Mouse (Mus musculus): ENCODE results near the gene Ptcd2. TPM values are rescaled to one million over a fixed set of nuclear protein-coding genes. Genes with fewer than 3 reads are reported as not detected.
"Not testable (repeated sequence)": the region's sequence is repeated elsewhere in the genome, so short reads cannot be mapped to it uniquely, and the experiment has no call there.

Ptcd2 gene
- polyA plus RNA-seq, 1 experiment from 2014 or later, result 44.1 TPM

DNA sequence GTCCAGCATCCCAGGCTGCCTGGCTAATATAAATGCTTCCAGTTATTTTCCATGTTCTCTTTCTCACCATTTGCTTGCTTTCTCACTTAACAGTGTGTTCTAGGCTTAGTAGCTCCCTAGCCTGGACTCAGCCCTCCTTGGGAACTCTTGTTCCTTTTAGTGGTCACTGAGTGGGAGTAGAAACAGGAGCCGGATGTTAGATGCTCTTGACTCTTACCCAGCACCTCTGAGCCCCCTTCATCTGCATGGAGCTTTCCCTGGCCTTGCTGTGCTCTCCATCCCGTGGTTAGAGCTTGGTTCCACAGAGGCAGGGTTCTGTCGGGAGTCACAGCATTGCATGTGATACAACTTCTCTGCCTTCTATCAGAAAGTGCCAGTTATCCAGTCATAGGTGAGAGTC, 7.1 kb upstream of the Ptcd2 start:
- DNase-seq (ENCODE audit: low spot score), result no peak
- no peaks in the 10 kb centered on the region for H3K27me3 ChIP-seq (replicated peaks; ENCODE audit: control insufficient read depth, insufficient read depth, low read length)
- H3K36me3 ChIP-seq (ENCODE audit: control insufficient read depth, insufficient read depth, low read length), result peaks cover 26% of the 10 kb centered on the region
- ATAC-seq (ENCODE audit: low read depth), result no peak
- WGBS, result 84% methylated on average over 3 of the region's 3 CpGs
- peaks cover 3% of the 10 kb centered on the region; the same call in 1 of the 2 replicates for H3K4me1 ChIP-seq (ENCODE audit: control insufficient read depth, insufficient read depth, low read length)
- no peaks in the 10 kb centered on the region for H3K9me3 ChIP-seq (ENCODE audit: control insufficient read depth, low read length)
- H3K4me2 ChIP-seq (ENCODE audit: low read depth, low read length), result no peak overlapping the region
- H3K27ac ChIP-seq (replicated peaks; ENCODE audit: low read depth, low read length), result no peak overlapping the region
- H3K4me3 ChIP-seq (ENCODE audit: low read depth, low read length), result no peak overlapping the region
- no peak overlapping the region for H3K9ac ChIP-seq (ENCODE audit: low read depth, low read length)

DNA sequence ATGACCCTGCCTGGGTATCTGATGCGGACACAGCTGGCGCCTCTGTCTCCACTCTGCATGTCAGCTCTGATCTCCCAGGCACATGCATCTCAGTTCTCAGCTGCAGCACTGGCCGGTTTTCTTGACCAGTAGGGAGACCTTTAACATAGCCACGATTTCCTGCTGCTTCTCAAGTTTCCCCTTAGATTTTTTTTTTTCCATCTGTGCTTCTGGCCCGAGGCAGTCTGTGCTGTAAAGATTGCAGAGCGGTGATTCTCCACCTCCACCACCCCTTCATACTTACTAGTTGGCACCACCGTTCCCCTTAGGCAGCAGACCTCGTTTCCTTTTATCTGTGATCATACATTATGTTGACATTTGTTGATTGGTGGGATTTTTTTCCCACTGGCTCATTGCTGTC, 6.7 kb upstream of the Ptcd2 start:
- H3K27me3 ChIP-seq (replicated peaks; ENCODE audit: control insufficient read depth, insufficient read depth, low read length), result no peaks in the 10 kb centered on the region
- DNase-seq (ENCODE audit: low spot score) (no peak), ATAC-seq (ENCODE audit: low read depth) (no peak)
- H3K36me3 ChIP-seq (ENCODE audit: control insufficient read depth, insufficient read depth, low read length), result peaks cover 29% of the 10 kb centered on the region
- H3K4me1 ChIP-seq (ENCODE audit: control insufficient read depth, insufficient read depth, low read length), result peaks cover 3% of the 10 kb centered on the region; the same call in 1 of the 2 replicates
- H3K9me3 ChIP-seq (ENCODE audit: control insufficient read depth, low read length), result no peaks in the 10 kb centered on the region
- 46% methylated on average over 8 of the region's 8 CpGs for WGBS
- H3K9ac ChIP-seq (ENCODE audit: low read depth, low read length), result no peak overlapping the region
- H3K4me2 ChIP-seq (ENCODE audit: low read depth, low read length), result no peak overlapping the region
- H3K4me3 ChIP-seq (ENCODE audit: low read depth, low read length), result no peak overlapping the region
- H3K27ac ChIP-seq (replicated peaks; ENCODE audit: low read depth, low read length), result no peak overlapping the region

- no peaks in the 10 kb centered on the region for H3K27me3 ChIP-seq (replicated peaks; ENCODE audit: control insufficient read depth, insufficient read depth, low read length)
- no peak overlapping the region for H3K9ac ChIP-seq (ENCODE audit: low read depth, low read length)
- ATAC-seq (ENCODE audit: low read depth) (no peak), DNase-seq (ENCODE audit: low spot score) (no peak)
- H3K4me1 ChIP-seq (ENCODE audit: control insufficient read depth, insufficient read depth, low read length), result peaks cover 5% of the 10 kb centered on the region; the same call in 1 of the 2 replicates
- H3K9me3 ChIP-seq (ENCODE audit: control insufficient read depth, low read length), result no peaks in the 10 kb centered on the region
- 87% methylated on average over 6 of the region's 6 CpGs for WGBS
- H3K27ac ChIP-seq (replicated peaks; ENCODE audit: low read depth, low read length), result no peak overlapping the region
- peaks cover 29% of the 10 kb centered on the region for H3K36me3 ChIP-seq (ENCODE audit: control insufficient read depth, insufficient read depth, low read length)
- H3K4me2 ChIP-seq (ENCODE audit: low read depth, low read length), result no peak overlapping the region
- H3K4me3 ChIP-seq (ENCODE audit: low read depth, low read length), result no peak overlapping the region
These were observed 5.5 kb upstream of the Ptcd2 start for GRCm38 (mm10) chr13:99350009-99350408.

DNA sequence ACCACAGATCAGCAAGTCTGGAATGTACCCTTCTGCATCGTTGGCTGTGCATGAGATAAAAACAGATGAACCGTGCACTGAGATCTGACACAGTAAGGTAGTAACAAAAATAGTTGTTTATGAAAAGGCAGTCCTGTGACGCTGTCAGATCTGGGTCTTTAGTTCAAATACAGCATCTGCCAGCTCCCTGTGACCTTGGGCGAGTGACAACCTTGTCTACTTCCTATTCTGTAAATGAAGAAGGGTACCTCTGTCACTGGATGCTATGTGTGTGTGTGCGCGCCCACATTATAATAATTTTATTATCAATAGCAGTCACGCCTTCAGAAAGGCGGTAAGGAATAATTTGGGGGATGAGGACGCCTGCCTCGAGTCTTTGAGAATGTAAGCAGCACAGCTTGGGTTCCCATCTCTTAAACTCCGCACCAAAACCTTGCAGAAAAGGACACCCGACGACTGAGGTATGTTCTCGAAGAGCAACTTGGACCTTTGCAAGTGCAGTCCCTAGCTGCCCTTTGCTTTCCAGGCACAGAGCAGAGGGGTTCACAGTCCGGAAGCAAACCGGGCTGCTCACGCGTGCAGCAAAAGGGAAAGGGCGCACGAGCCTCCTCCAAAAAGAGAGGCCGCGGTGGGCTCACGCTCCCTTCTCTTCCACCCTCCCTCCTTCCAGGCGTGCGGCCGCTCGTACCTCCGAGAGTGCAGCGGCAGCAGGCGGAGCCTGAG, 468 bp downstream of the Ptcd2 start:
- Histone ChIP-seq H3K4me3 (ENCODE audit: low read depth, low read length) (peak overlapping the region; percentile 88), H3K36me3 (ENCODE audit: control insufficient read depth, insufficient read depth, low read length) (peaks cover 48% of the 10 kb centered on the region), H3K4me2 (ENCODE audit: low read depth, low read length) (peak overlapping the region; percentile 81), H3K4me1 (ENCODE audit: control insufficient read depth, insufficient read depth, low read length) (peaks cover 9% of the 10 kb centered on the region), H3K9ac (ENCODE audit: low read depth, low read length) (peak overlapping the region; percentile 90), H3K27me3 (replicated peaks; ENCODE audit: control insufficient read depth, insufficient read depth, low read length) (no peaks in the 10 kb centered on the region), H3K9me3 (ENCODE audit: control insufficient read depth, low read length) (no peaks in the 10 kb centered on the region), H3K27ac (replicated peaks; ENCODE audit: low read depth, low read length) (peak overlapping the region; percentile 89)
- DNase-seq (ENCODE audit: low spot score) (no peak), ATAC-seq (ENCODE audit: low read depth) (no peak; the same call in 1 of the 2 replicates)
- 1% methylated on average over 27 of the region's 30 CpGs for WGBS

- DNase-seq (ENCODE audit: low spot score) (no peak), ATAC-seq (ENCODE audit: low read depth) (no peak)
- 94% methylated on average over 6 of the region's 6 CpGs for whole genome bisulfite sequencing
- Histone ChIP-seq H3K27ac (replicated peaks; ENCODE audit: low read depth, low read length) (no peak overlapping the region), H3K4me1 (ENCODE audit: control insufficient read depth, insufficient read depth, low read length) (peaks cover 9% of the 10 kb centered on the region), H3K4me2 (ENCODE audit: low read depth, low read length) (no peak overlapping the region), H3K36me3 (ENCODE audit: control insufficient read depth, insufficient read depth, low read length) (peaks cover 62% of the 10 kb centered on the region), H3K9me3 (ENCODE audit: control insufficient read depth, low read length) (no peaks in the 10 kb centered on the region), H3K9ac (ENCODE audit: low read depth, low read length) (no peak overlapping the region), H3K27me3 (replicated peaks; ENCODE audit: control insufficient read depth, insufficient read depth, low read length) (no peaks in the 10 kb centered on the region), H3K4me3 (ENCODE audit: low read depth, low read length) (no peak overlapping the region)
These were observed 3.0 kb downstream of the Ptcd2 start for GRCm38 (mm10) chr13:99341504-99341903.

- Histone ChIP-seq H3K27ac (replicated peaks; ENCODE audit: low read depth, low read length) (no peak overlapping the region), H3K9ac (ENCODE audit: low read depth, low read length) (no peak overlapping the region), H3K4me3 (ENCODE audit: low read depth, low read length) (no peak overlapping the region), H3K4me2 (ENCODE audit: low read depth, low read length) (no peak overlapping the region), H3K9me3 (ENCODE audit: control insufficient read depth, low read length) (no peaks in the 10 kb centered on the region), H3K4me1 (ENCODE audit: control insufficient read depth, insufficient read depth, low read length) (no peaks in the 10 kb centered on the region), H3K27me3 (replicated peaks; ENCODE audit: control insufficient read depth, insufficient read depth, low read length) (no peaks in the 10 kb centered on the region), H3K36me3 (ENCODE audit: control insufficient read depth, insufficient read depth, low read length) (peaks cover 86% of the 10 kb centered on the region)
- DNase-seq (ENCODE audit: low spot score) (no peak), ATAC-seq (ENCODE audit: low read depth) (no peak)
- 62% methylated on average over 6 of the region's 6 CpGs for WGBS
These were observed 7.0 kb downstream of the Ptcd2 start for GRCm38 (mm10) chr13:99337510-99337909.

GRCm38 (mm10) chr13:99331255-99331654, 13.2 kb downstream of the Ptcd2 start:
- Histone ChIP-seq H3K9me3 (ENCODE audit: control insufficient read depth, low read length) (no peaks in the 10 kb centered on the region), H3K9ac (ENCODE audit: low read depth, low read length) (no peak overlapping the region), H3K36me3 (ENCODE audit: control insufficient read depth, insufficient read depth, low read length) (peaks cover 87% of the 10 kb centered on the region), H3K27ac (replicated peaks; ENCODE audit: low read depth, low read length) (no peak overlapping the region), H3K4me1 (ENCODE audit: control insufficient read depth, insufficient read depth, low read length) (no peaks in the 10 kb centered on the region), H3K4me2 (ENCODE audit: low read depth, low read length) (no peak overlapping the region), H3K27me3 (replicated peaks; ENCODE audit: control insufficient read depth, insufficient read depth, low read length) (no peaks in the 10 kb centered on the region), H3K4me3 (ENCODE audit: low read depth, low read length) (no peak overlapping the region)
- WGBS, result 63% methylated on average over 4 of the region's 4 CpGs
- ATAC-seq (ENCODE audit: low read depth) (no peak), DNase-seq (ENCODE audit: low spot score) (no peak)

- H3K36me3 ChIP-seq (ENCODE audit: control insufficient read depth, insufficient read depth, low read length), result peaks cover 77% of the 10 kb centered on the region
- ATAC-seq (ENCODE audit: low read depth); H3K4me3 ChIP-seq (ENCODE audit: low read depth, low read length); H3K9me3 ChIP-seq (ENCODE audit: control insufficient read depth, low read length); H3K4me2 ChIP-seq (ENCODE audit: low read depth, low read length); H3K27ac ChIP-seq (replicated peaks; ENCODE audit: low read depth, low read length); H3K4me1 ChIP-seq (ENCODE audit: control insufficient read depth, insufficient read depth, low read length); H3K9ac ChIP-seq (ENCODE audit: low read depth, low read length); H3K27me3 ChIP-seq (replicated peaks; ENCODE audit: control insufficient read depth, insufficient read depth, low read length); DNase-seq (ENCODE audit: low spot score): not testable (repeated sequence)
- 83% methylated on average over 8 of the region's 8 CpGs for WGBS
These were observed 20.2 kb downstream of the Ptcd2 start for GRCm38 (mm10) chr13:99324337-99324685.

Data from embryonic facial prominence, embryonic 14.5 days (tissue).